Mouse (Mus musculus): ENCODE data around the gene Kazn. TPM values are rescaled to one million over a fixed set of nuclear protein-coding genes. Genes with fewer than 3 reads are reported as not detected.

The Kazn gene
- polyA plus RNA-seq, 1 experiment from 2014 or later, result 14.0 TPM

DNA sequence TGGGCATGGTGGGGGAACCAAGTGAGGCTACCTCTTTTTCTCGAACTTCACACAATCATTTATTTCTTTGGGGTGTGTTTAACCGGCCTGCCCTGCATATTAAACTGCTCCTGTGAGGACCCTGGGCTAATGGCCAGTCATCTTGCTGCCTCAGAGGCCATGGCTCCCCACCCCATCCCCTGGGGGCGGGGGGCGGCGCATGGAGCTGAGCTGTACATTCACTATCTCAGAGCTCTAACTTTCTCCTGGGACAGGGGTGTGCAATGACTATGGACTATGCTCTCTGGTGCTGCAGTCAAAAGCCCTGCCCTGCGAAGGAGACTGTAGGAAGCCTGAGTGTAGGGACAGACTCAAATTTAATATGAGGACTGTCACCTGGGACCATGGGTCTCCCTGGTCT, 22.2 kb downstream of the Kazn start:
- H3K4me1 ChIP-seq (replicated peaks), result peaks cover 70% of the 10 kb centered on the region
- H3K9me3 ChIP-seq, result no peaks in the 10 kb centered on the region
- no peak overlapping the region for H3K27ac ChIP-seq
- no peaks in the 10 kb centered on the region for H3K27me3 ChIP-seq (replicated peaks)
- 64% methylated on average over 6 of the region's 6 CpGs for WGBS
- no peak overlapping the region for H3K9ac ChIP-seq
- no peaks in the 10 kb centered on the region for H3K36me3 ChIP-seq
- peak; percentile 11; the same call in 1 of the 2 replicates for ATAC-seq
- no peak overlapping the region for H3K4me2 ChIP-seq (replicated peaks)
- no peak overlapping the region for H3K4me3 ChIP-seq (replicated peaks)

- Histone ChIP-seq H3K9ac (no peak overlapping the region), H3K4me3 (replicated peaks) (no peak overlapping the region), H3K27ac (no peak overlapping the region), H3K36me3 (no peaks in the 10 kb centered on the region), H3K4me1 (replicated peaks) (peaks cover 57% of the 10 kb centered on the region), H3K4me2 (replicated peaks) (no peak overlapping the region), H3K9me3 (no peaks in the 10 kb centered on the region), H3K27me3 (replicated peaks) (no peaks in the 10 kb centered on the region)
- WGBS, result 75% methylated on average over 7 of the region's 7 CpGs
- ATAC-seq, result no peak
Measured at GRCm38 (mm10) chr4:142215760-142216159, 23.4 kb downstream of the Kazn start.

DNA sequence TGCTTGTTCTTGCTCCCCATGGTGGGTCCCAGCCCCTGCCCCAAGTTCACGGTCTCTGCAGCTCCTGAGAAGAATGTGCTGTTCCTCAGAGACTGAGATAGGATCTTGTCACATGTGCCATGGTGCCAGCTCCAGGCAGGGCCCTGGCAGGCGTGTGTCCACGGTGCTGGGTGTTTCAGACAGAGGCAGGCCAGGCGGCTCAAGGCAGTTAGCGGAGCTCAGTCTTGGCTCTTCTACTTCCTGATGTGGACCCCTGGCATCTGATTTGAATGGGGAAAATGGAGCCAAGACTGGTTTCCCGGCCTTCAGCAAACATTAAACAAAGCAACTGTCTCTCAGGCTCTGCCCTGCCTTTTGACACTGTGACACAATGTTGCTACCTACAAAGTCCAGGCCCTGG, 24.7 kb downstream of the Kazn start:
- Histone ChIP-seq H3K9ac (no peak overlapping the region), H3K4me3 (replicated peaks) (no peak overlapping the region), H3K27me3 (replicated peaks) (no peaks in the 10 kb centered on the region), H3K4me2 (replicated peaks) (no peak overlapping the region), H3K9me3 (no peaks in the 10 kb centered on the region), H3K36me3 (no peaks in the 10 kb centered on the region), H3K27ac (no peak overlapping the region), H3K4me1 (replicated peaks) (peaks cover 54% of the 10 kb centered on the region)
- 66% methylated on average over 6 of the region's 6 CpGs for WGBS
- ATAC-seq, result no peak

GRCm38 (mm10) chr4:142212425-142212824, 26.8 kb downstream of the Kazn start:
- Histone ChIP-seq H3K36me3 (0 out of 2 replicates have a peak, but pooled peaks cover 4% of the 10 kb centered on the region), H3K4me1 (replicated peaks) (peaks cover 47% of the 10 kb centered on the region), H3K4me3 (replicated peaks) (no peak overlapping the region), H3K9me3 (no peaks in the 10 kb centered on the region), H3K27ac (no peak overlapping the region), H3K27me3 (replicated peaks) (no peaks in the 10 kb centered on the region), H3K4me2 (replicated peaks) (no peak overlapping the region), H3K9ac (no peak overlapping the region)
- 75% methylated on average over 9 of the region's 9 CpGs for WGBS
- peak; percentile 77 for ATAC-seq

DNA sequence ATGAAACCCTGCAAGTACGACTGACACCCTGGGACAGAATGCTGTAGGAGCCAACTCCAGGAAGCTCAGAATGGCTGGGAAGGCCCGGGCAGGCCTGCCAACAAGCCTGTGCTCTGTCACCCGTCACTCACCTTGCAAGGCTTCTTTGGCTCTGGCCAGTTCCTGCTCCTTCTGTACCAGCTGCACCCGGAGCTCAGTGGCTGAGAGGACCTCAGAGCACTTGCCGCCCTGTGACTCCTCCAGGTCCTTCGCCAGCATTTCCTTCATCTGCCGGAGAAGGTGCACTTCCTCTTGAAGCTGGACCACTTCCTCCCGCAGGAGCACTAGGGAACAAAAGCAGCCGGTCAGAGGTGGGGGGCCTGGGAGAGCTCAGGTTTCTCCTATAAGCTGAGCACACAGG, 29.3 kb downstream of the Kazn start:
- no peak for ATAC-seq
- H3K27me3 ChIP-seq (replicated peaks), result no peaks in the 10 kb centered on the region
- no peak overlapping the region for H3K4me2 ChIP-seq (replicated peaks)
- WGBS, result 59% methylated on average over 9 of the region's 9 CpGs
- H3K4me3 ChIP-seq (replicated peaks), result no peak overlapping the region
- H3K9ac ChIP-seq, result no peak overlapping the region
- 0 out of 2 replicates have a peak, but pooled peaks cover 4% of the 10 kb centered on the region for H3K36me3 ChIP-seq
- H3K27ac ChIP-seq, result no peak overlapping the region
- H3K9me3 ChIP-seq, result no peaks in the 10 kb centered on the region
- H3K4me1 ChIP-seq (replicated peaks), result peaks cover 29% of the 10 kb centered on the region

DNA sequence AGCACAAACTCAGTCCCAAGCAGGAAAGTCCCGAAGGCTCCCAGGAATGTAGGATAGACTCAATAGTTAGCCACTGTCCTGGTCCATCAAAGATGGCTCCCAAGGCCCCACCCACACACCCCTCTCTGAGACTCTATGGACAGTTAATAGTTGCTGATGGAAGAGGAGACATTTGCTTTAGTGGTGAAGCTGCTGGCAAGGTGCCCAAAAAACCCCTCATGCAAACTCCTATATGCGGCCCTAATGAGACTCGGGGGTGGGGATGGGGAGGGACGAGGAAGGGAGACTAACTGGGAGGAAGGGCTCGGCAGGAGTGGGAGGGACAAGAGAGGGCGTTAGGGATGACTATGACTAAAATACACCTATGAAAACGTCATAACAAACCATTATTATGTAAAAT, 29.7 kb downstream of the Kazn start:
- Histone ChIP-seq H3K4me3 (replicated peaks) (no peak overlapping the region), H3K9ac (no peak overlapping the region), H3K9me3 (no peaks in the 10 kb centered on the region), H3K27ac (no peak overlapping the region), H3K27me3 (replicated peaks) (no peaks in the 10 kb centered on the region), H3K4me2 (replicated peaks) (no peak overlapping the region), H3K4me1 (replicated peaks) (peaks cover 27% of the 10 kb centered on the region), H3K36me3 (0 out of 2 replicates have a peak, but pooled peaks cover 4% of the 10 kb centered on the region)
- no peak for ATAC-seq
- WGBS, result 50% methylated on average over 7 of the region's 7 CpGs

GRCm38 (mm10) chr4:142205693-142206092, 33.5 kb downstream of the Kazn start:
- Histone ChIP-seq H3K9ac (no peak overlapping the region), H3K36me3 (0 out of 2 replicates have a peak, but pooled peaks cover 4% of the 10 kb centered on the region), H3K9me3 (no peaks in the 10 kb centered on the region), H3K27me3 (replicated peaks) (no peaks in the 10 kb centered on the region), H3K4me1 (replicated peaks) (peaks cover 8% of the 10 kb centered on the region), H3K4me2 (replicated peaks) (no peak overlapping the region), H3K27ac (no peak overlapping the region), H3K4me3 (replicated peaks) (no peak overlapping the region)
- 92% methylated on average over 6 of the region's 6 CpGs for WGBS
- no peak for ATAC-seq

DNA sequence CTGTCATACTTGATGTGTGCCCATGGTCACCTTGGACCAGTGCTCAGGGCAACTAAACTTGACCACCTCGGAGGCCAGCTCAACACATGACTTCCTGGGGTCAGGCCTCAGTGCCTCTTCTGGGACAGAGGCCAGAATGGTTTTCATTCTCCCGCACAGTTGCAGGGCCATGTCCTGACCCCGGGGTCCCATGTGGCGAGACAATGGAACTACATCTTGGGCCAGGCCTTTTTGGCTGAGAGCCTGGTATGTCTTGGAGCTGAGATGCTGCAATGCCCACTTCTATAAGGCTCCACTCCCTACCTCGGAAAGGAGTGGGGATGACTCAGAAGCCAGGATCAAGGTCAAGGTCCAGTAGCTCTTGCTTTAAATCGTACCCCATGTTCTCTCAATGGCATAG, 42.6 kb downstream of the Kazn start:
- Histone ChIP-seq H3K9me3 (no peaks in the 10 kb centered on the region), H3K4me1 (replicated peaks) (0 out of 2 replicates have a peak, but pooled peaks cover 2% of the 10 kb centered on the region), H3K9ac (no peak overlapping the region), H3K27me3 (replicated peaks) (no peaks in the 10 kb centered on the region), H3K36me3 (no peaks in the 10 kb centered on the region; the same call in 1 of the 2 replicates), H3K4me2 (replicated peaks) (no peak overlapping the region), H3K4me3 (replicated peaks) (no peak overlapping the region), H3K27ac (no peak overlapping the region)
- ATAC-seq, result peak; percentile 13; the same call in 1 of the 2 replicates
- 62% methylated on average over 6 of the region's 6 CpGs for WGBS

- Histone ChIP-seq H3K9ac (no peak overlapping the region), H3K4me3 (replicated peaks) (no peak overlapping the region), H3K27ac (peak overlapping the region; percentile 25; the same call in 1 of the 2 replicates), H3K9me3 (no peaks in the 10 kb centered on the region), H3K36me3 (no peaks in the 10 kb centered on the region), H3K4me1 (replicated peaks) (0 out of 2 replicates have a peak, but pooled peaks cover 2% of the 10 kb centered on the region), H3K4me2 (replicated peaks) (no peak overlapping the region), H3K27me3 (replicated peaks) (no peaks in the 10 kb centered on the region)
- peak; percentile 79 for ATAC-seq
- WGBS, result 72% methylated on average over 7 of the region's 7 CpGs
Measured at GRCm38 (mm10) chr4:142193780-142194179, 45.4 kb downstream of the Kazn start.

DNA sequence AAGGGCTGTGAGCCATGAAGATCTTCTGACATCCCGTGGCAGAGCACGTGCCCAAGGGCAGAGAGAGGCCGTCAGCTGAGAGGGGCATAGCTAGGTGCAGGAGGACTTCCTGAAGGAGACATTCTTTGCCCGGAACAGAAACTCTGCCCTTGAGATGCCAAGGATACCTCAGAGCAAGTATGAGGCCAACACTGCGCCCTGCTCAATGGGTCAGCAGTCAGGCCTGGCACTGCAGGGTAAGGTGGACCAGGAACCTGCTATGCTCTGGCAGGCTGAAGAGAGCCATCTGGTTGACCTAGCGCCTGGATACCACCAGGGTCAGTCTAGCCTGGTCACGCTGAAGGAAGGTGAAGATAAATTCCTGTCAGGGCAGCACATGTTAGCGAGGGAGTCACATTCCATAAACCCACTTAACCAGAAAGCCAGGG, 46.0 kb downstream of the Kazn start:
- Histone ChIP-seq H3K4me3 (replicated peaks) (no peak overlapping the region), H3K27ac (no peak overlapping the region), H3K9ac (no peak overlapping the region), H3K4me1 (replicated peaks) (0 out of 2 replicates have a peak, but pooled peaks cover 2% of the 10 kb centered on the region), H3K27me3 (replicated peaks) (no peaks in the 10 kb centered on the region), H3K9me3 (no peaks in the 10 kb centered on the region), H3K4me2 (replicated peaks) (no peak overlapping the region), H3K36me3 (no peaks in the 10 kb centered on the region)
- WGBS, result 86% methylated on average over 8 of the region's 8 CpGs
- ATAC-seq, result no peak

DNA sequence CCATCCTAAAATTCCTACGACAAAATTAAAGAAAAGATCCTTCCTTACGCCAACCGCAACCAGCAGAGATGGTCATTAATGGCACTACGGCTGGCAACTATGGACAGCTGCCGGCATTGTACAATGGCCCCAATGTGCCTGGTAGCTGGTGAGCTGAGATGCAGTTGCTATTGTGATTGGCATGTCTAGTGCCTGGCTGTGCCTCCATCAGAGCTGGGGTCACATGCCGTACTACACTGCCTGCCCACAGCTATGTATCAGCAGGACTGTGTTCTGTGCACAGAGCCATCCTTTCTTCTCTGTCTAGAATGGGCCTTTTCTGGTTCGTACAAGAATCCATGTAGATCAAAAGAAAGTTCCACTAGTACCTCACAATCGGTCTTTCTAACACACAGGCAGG, 49.2 kb downstream of the Kazn start:
- Histone ChIP-seq H3K4me2 (replicated peaks) (no peak overlapping the region), H3K36me3 (no peaks in the 10 kb centered on the region), H3K27me3 (replicated peaks) (no peaks in the 10 kb centered on the region), H3K9me3 (no peaks in the 10 kb centered on the region), H3K27ac (no peak overlapping the region), H3K4me1 (replicated peaks) (peaks cover 13% of the 10 kb centered on the region; the same call in 1 of the 2 replicates), H3K9ac (no peak overlapping the region), H3K4me3 (replicated peaks) (no peak overlapping the region)
- 94% methylated on average over 8 of the region's 8 CpGs for WGBS
- ATAC-seq, result no peak

DNA sequence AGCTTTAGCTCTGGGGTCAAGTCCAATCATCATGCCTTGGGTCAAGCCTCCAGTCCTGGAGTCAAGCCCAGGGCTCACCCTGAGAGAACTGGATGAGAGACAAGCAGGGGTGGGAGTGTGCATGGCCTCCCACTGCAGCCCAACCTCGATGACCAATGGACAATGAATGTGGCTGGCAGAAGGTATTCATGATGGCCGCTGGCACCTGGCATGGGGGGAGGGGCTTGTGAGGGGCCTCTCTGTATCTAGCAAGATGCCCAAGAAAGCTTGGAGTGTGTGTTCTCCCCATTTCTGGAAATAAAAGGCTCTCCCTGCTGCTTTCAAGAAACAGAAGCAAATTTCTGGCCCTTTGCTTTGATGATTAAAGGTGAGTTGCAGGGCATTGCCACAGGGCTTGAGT, 50.7 kb downstream of the Kazn start:
- Histone ChIP-seq H3K9ac (no peak overlapping the region), H3K36me3 (no peaks in the 10 kb centered on the region), H3K4me2 (replicated peaks) (no peak overlapping the region), H3K9me3 (no peaks in the 10 kb centered on the region), H3K27ac (no peak overlapping the region), H3K4me3 (replicated peaks) (no peak overlapping the region), H3K4me1 (replicated peaks) (peaks cover 11% of the 10 kb centered on the region), H3K27me3 (replicated peaks) (no peaks in the 10 kb centered on the region)
- no peak for ATAC-seq
- 77% methylated on average over 2 of the region's 2 CpGs for WGBS

- Histone ChIP-seq H3K36me3 (no peaks in the 10 kb centered on the region), H3K4me3 (replicated peaks) (no peak overlapping the region), H3K27me3 (replicated peaks) (no peaks in the 10 kb centered on the region), H3K4me2 (replicated peaks) (no peak overlapping the region), H3K27ac (peak overlapping the region; percentile 71; the same call in 1 of the 2 replicates), H3K9me3 (no peaks in the 10 kb centered on the region), H3K4me1 (replicated peaks) (peaks cover 20% of the 10 kb centered on the region), H3K9ac (no peak overlapping the region)
- ATAC-seq, result no peak
- 93% methylated on average over 3 of the region's 3 CpGs for WGBS
Measured at GRCm38 (mm10) chr4:142186155-142186554, 53.0 kb downstream of the Kazn start.

All from intestine, embryonic 15.5 days (tissue).